Mouse (Mus musculus) c-Kit-negative CD71-positive TER-119-positive erythroid progenitor cells, embryonic 14.5 days (primary cell): ENCODE data around the gene Cdk1.
"Not testable (repeated sequence)": the region's sequence is repeated elsewhere in the genome, so short reads cannot be mapped to it uniquely, and the experiment has no call there.

ENCODE experiments used
- DNase-seq: peaks from one replicate; pipeline ENCODE4 v3.0.0-alpha.2; 2013; ENCODE audit warnings: low read depth, low spot score

Gene Cdk1

DNA sequence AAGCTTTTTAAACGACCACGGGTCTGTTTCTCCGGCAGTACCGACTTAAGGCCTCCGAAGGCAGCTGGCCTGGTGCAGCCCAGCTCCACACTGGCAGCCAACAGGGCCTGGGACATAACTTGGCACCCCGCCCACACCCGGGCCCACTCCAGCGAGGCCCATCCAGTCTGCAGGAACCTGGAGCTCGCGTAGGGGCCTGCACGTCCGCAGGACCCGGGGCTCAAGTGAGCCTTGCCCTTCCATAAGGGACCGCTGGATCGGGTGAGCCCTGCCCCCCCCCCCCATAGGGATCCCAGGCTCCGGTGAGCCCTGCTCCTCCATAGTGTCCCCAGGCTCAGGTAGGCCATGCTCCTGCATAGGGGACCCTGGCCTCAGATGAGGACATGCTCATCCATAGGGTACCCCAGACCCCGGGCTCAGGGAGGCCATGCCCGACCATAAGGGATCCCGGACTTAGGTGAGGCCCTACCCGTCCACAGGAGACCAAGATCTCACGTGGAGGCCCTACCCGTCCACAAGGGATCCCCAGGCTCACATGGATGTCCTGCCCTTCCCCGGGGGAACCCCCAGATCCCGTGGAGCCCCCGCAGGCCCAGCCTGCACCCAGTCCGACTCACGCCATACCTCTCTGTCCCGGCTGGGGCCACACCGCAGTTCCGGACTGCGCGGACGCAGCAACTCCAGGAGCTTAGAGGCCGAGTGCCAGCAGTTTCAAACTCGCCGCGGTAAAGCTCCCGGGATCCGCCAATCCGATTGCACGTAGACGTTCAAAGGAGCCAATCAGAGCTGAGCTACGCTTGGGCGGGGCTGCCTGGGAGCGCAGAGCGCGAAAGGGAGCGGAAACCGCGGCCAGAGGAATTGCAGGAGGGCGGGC, at the start of gene Cdk1:
Gene Cdk1, minus strand, starts transcription at position 727 of the 874 bp plus-strand sequence.
- peak; percentile 94 for DNase-seq

DNA sequence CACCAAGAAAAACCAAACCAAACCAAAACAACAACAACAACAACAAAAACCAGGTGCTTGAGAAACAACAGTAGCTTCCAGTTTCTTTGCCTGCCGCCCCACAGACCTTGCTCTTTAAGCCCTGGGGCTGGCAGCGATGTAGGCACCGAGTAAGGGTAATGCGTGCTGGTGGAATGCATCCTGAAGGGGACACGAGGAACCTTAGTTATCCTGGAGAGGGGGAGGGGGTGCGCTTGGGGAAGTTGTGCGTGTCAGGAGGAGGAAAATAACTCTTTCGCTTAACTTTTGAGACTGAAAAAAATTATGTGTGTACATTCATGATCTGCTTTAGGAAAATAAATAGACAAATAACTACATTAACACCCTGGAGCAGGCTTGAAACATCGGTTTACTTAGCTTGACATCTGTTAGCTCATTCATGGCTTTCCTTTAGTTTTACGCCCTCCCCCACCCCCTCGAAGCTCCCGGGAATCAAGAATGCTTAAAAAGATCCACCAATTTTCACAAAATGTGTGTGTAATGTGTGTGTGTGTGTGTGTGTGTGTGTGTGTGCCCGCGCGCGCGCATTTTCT, 47.2 kb upstream of the Cdk1 start:
- no peak for DNase-seq

DNA sequence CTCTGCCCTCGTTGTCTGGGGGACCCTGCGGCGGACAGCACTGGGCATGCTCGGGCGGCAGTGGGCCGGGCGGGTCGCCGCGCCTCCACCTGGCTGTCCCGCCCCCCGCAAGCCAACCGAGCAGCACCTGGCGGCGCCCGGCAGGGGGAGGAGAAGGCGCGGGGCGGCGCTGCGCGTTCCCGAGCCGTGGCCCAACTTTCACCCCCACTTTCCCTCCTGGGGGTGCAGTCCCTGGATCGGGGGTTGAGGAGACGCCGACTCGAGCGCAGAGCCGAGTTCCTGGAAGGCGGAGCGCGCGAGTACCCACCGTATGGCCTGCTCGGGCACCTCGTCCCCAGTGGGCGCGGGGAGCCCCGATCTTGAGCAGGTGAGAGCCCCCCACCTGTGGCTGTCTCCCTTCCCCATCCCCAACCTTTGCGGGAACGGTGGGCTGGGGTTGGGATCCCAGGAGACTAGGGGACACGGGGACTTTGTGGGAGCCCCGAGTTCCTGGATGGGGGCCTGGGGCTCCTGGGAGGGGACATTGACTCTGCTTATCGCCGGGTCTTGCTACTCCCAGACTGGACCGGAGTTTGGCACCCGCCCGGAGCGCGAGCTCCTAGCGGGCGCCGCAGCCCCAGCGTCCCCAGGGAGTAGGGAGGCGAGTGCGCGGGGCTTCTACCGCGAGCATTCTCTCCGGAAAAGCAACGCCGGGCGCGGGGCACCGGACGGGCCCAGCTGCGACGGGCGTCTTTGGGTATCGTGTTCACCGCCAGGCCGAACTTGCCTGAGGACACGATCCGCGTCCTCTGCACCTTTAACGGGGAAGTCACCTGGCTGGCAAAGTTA, 46.2 kb upstream of the Cdk1 start, which contains the start of gene Ank3:
Gene Ank3, plus strand, starts transcription at position 11 of the 828 bp plus-strand sequence.
- DNase-seq, result no peak

DNA sequence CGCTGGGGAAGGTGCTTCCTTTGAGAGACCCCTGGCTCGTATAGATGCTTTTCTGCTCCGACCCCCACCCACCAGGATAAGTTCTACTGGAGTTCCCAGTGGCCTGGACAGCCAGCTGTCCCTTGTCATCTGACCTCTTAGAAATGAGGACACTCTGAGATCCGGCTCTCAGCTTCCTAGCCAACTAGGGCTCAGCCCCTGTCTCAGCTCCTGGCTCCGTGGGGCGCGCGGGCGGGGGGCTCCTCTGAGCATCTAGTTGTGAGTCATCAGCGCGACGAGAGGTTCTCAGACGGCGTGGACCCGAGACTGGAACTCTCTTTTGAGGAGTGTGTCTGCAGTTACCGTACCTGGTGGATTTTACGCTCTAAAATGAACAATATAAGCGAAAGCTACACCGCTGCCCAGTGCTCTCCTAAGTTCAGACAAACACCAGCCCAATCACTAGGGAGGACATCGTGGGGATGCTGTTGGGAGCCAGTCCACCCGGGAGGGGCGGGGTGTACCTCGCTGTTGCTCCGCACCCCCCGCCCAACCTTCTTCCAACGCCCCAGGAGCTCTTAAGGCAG, 45.5 kb upstream of the Cdk1 start:
- DNase-seq, result no peak

DNA sequence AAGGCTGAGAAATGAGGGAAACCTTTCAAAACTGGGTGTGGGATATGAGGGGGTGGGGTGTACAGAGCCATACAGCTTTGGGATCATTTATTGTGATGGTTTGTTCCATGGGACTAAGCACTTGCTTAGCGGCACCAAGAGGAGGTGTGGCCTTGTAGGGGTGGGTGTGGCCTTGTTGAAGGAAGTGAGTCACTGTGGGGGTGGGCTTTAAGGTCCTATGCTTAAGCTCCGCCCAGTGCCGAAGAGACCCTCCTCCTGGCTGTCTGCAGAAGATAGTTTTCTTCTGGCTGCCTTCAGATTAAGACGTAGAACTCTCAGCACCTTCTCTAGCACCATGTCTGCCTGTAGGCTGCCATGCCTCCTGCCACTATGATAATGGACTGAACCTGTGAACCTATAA, 36.8 kb upstream of the Cdk1 start:
- no peak for DNase-seq

DNA sequence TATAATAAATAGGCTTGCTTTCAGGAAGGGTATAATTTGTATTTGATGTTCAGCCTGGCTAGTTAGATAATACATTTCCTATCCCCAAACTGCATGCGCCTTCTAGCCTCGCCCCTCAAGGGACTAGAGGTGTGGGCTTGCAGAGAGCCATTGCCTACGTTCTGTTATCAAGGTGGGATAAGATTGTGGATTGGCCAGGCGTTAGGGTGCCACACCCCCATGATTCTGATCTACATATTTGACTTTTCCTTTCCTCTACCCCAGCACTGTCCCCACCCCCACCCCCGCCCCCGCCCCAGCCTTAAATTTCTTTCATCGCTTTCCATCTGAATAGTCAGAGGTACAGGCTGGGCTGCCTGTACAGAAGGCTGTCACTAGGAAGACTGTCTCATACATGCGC, 34.0 kb upstream of the Cdk1 start:
- no peak for DNase-seq

DNA sequence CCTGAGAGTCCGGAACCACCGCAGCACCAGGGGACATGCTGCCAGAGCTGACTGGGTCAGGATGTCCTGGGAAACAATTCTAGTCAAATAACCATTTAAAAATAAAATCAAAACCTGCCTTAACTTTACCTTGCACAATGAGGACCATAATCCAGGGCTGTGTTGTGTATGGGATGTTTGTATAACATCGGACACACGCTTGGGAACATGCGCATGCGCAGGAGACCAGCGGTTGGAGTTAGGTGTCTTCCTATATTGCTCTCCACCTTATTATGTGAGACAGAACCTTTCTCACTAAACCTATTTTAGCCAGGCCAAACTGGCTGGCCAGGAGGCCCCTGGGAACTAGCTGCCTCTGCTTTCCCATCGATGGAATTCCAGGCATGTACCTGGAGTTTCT, 32.4 kb upstream of the Cdk1 start:
- no peak for DNase-seq

DNA sequence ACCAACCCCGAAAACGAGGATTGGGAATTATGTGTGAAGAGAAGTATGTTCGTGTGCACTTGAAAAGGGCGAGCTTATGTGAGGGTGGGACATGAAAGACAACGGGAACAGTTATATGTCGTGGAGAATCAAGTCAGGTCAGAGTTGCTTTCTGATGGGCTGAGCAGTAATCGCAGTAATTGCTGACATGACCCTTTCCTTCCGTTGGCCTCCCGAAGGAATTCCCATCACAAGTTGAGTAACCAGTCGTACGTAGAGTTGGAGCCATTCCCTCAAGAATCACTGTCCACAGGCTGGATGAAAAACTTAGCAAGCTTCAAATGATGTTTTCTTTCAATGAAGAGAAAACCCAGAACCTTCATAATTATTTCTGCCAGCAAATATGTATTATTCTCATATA, 31.9 kb upstream of the Cdk1 start:
- no peak for DNase-seq

DNA sequence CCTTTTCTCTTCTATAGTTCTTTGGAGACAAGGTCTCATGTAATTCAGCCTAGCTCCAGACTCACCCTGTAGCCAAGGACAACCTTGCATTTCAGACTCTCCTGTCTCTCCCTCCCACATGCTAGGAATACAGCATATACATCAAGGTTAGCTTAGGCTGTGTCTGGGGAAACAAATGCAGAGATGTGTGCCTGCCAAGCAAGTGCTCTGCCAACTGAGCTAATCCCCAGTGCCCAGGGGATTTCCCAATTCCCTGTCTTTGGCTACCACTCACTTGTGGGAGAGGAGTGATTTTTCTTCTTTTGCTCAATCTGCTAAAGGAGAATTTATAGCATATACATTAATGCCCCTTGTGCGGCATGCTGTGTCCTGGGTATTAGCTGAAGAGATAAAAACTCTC, 30.4 kb upstream of the Cdk1 start:
- no peak for DNase-seq

DNA sequence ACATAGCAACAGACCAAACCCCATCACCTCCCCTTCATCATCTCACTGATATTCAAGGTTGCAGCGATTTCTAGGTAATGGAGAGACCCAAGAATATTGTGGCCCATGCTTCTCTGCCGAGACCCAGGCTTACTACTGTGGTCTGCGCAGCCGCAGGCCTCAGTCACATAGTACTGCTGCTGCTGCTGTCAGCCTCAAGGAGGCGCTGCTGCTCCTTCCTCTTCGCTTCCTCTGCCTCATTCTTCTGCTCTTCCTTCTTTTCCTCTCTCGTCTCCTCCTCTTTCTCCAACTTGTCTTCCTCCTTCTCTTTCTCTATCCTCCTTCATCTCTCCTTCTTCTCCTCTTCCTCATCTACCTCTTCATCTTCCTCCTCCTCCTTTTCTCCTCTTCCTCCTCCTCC, 22.4 kb upstream of the Cdk1 start:
- DNase-seq, result no peak

DNA sequence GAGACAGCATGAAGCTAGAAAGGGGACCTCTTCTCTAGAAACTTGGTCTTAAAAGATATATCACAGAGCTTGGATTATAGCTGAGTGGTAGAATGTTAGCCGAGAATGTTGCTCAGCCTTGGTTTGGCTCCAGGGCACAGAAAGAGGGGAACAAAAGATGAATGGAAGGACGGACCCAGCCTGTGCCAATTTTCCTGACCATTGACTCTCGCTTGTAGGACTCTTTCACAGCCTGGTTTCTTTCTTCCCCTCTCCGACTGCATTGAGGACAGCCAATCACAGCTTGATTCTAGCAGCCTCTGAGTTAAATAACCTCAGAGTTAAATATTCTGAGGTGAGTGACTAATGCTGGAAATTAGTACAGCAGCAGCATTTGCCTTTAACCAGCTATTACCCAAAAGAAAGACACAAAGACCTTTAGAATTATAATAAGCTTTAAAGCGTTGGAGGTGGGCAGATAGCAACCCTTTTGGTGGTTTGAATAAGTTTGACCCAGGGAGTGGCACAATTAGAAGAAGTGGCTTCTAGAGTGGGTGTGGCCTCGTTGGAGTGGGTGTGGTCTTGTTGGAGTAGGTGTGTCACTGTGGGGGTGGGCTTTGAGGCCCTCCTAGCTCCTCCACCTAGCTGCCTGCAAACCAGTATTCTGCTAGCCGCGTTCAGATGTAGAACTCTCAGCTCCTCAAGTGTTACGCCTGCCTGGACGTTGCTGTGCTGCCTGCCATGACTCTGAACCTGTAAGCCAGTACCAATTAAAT, 21.2 kb upstream of the Cdk1 start:
- no peak for DNase-seq

DNA sequence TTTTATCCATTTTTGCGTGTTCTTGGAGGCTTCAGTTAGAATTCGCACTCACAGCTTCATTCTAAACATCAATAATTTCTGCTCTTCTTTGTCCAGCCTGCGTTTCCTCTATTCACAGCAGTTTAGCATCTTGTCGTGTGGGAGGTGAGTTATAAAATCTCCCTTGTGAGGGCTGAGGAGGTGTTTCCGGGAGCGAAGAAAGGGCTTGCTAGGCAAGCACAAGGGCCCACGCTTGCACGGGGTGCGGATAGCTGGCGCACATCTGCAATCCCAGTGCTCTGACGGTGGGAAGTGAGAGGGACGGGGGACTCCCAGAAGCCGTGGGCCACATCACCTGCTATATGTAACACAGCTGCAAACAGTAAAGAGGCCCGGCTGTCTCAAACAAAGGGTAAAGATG, 19.3 kb upstream of the Cdk1 start:
- no peak for DNase-seq

DNA sequence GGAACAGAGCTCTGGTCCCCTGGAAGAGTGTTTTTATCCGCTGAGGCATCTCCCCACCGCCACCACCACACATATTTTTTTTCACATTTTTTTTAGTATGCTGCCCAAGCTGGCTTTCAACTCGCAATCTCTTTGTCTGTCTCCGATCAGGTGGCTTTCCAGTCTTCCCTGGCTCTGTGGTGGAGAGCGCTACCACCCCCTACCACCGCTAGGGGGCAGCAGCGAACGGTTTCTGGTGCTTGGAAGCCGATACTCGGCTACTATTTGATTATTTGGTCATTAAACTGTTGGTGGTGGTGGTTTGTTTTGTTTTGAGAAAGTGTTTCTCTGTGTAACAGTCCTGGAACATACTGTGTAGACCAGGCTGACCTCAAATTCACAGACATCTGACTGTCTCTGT, 18.7 kb upstream of the Cdk1 start:
- DNase-seq, result no peak

DNA sequence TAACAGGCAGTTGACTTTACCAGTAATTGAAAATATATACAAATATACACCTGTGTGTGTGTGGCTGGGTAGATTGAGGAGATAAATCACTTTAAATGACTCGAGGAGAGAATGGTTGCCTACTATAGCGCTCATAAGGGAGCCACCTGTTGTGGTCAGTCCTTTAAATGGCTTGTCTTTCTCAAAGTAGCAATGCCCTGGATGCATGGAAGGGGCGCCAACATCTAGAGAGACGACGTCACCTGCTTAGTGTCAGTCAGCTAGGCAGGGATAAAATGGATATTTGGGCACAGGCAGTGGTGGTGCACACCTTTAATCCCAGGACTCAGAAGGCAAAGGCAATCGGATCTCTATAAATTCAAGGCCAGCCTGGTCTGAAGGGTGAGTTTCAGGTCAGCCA, 16.6 kb upstream of the Cdk1 start:
- no peak for DNase-seq

DNA sequence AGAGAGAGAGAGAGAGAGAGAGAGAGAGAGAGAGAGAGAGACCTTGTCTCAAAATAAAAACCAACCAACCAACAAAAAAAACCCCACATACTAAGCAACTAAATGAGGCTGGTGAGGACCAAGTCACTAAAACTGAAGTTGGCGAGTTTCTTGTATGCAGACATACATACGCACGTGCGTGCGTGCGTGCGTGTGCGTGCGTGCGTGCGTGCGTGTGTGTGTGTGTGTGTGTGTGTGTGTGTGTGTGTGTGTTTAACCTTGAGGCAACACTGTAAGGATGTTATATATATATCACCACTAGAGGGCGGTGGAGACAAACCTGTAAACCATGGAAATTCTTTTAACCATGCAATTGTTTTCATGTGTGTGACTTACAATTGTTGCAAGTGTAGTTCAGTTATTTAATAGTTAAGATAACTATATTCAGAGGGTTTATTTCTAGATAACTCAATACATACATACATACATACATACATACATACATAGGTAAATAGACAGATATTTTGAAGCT, 14.2 kb upstream of the Cdk1 start:
- no peak for DNase-seq

DNA sequence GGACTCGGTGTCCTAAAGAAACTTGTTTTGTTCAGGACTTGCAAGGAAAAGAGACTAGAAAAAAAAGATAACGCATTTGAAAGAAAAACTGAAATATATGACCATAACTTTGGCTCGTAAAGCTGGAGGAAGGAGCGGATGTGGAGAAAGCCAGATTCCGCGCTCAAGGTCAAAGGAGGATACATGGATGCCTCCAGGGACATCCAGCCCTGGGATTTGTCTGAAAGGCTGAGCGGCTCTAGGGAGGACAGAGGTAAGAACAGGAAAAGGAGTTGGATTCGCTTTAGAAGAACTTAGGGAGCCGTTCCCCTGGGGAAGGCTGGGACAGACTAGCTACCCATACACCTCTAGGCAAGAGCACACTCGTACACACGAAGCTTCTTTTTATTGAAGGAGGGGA, 13.5 kb upstream of the Cdk1 start:
- no peak for DNase-seq

DNA sequence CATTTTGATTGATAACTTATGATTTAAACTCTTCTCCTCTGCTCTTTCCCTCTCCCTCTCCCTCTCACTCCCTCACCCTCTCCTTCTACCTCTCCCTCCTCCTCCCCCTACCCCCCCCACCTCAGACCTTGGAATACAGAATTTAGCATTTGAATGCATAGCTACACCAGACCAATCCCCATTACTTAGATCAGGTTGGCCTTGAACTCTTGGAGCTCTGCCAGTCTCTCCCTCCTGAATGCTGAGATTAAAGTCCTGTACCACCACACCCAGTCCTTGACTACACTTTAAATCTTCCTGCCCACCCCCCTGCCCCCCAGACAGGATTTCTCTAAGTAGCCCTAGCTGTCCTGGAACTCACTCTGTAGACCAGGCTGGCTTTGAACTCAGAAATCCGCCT, 6.9 kb upstream of the Cdk1 start:
- DNase-seq, result no peak

DNA sequence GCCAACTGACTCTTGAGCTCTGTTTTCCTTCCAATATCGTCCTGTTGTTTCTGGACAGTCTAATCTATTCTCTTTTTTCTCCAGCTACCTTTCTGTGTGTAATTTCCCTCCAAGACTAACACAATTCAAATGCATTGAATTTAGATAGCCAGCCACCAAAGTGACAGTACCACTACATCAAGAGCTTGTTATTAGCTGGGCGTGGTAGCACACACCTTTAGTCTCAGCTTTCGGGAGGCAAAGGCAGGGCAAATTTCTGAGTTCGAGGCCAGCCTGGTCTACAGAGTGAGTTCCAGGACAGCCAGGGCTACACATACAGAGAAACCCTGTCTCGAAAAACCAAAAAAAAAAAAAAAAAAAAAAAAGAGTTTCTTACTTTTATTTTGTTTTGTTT, 345 bp upstream of the Cdk1 start:
- DNase-seq, result not testable (repeated sequence)

DNA sequence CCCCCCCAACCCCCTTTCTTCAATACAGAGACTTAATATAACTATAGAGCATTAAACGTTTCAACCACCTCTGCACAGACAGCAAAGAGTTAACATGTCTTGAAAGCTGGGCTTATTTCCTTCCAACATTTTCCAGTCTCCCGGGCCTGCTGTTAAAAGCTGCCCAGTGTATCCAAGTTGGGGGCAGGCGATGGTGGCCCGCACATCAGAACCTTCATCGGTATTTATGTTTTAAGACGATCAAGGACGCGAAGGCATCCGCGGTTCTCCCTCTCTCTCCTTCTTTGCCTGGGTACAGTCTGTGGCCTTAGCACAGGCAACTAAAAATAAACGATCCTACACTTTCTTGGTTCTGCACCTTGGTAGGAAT, 911 bp downstream of the Cdk1 start:
- DNase-seq, result no peak

DNA sequence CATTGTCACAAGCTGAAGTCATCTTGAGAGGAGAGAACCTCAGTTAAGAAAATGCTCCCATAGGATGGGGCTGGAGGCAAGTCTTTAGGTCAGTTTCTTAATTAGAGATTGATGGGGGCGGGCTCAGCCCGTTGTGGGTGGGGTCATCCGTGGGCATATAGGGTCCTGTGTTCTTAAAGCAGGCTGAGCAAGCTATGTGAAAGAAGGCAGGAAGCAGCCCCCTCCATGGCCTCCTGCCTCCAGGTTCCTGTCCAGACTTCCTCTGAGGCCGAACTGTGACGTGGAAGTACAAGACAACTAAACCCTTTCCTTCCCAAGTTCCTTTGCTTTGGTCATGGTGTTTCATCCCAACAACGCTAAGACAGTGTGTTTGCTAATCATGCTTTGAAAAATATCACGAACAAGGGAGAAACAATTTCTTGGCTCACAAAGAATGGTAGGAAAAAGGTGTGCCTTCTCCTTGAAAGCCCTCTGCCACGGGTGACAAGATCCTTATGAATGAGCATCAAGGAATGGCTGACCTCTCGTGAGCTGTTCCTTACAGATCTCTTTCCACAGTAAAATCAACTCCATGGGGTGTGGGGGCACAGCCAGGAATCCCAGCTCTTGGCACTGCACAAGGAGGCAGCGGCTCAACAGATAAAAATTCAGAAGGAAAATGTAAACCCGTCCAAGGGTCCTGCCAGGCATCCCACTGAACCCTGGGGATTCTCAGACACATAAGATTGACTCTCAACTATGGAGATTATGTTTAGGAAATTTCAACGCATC, 1.5 kb downstream of the Cdk1 start:
- DNase-seq, result no peak

DNA sequence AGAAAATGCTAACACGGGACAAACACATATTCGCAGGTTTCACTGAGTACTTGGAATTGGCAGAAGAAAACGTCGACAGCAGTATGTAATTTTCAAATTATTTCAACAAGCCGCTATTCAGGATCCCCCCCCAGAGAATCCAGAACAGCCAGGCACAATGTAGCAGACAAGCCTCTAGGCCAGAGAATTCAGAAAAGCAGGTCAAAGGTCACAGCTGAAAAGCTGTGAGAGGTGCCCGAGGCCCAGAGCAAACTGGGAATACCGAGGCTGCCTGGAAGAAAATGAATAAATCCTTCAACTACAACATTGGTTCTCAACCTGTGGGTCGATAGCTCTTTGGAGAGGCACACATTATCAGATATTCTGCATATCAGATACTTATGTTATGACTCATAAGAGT, 4.5 kb downstream of the Cdk1 start:
- no peak for DNase-seq
